Mouse (Mus musculus) G1E (cell line): ENCODE results near the gene Rnase12.

Experiments
- CTCF ChIP-seq: IDR thresholded peaks from 2 replicates; pipeline ENCODE4 v1.5.1; 2012; ENCODE audit warnings: low read depth, low read length, inconsistent platforms, mixed read lengths
- TAL1 ChIP-seq: conservative IDR thresholded peaks from 2 replicates; pipeline ENCODE4 v1.6.1; 2012; ENCODE audit warnings: low read depth, low read length, inconsistent platforms, mixed read lengths

- TF ChIP-seq CTCF (no peak), TAL1 (no peak)
Observed at GRCm38 (mm10) chr14:51104366-51104765, 46.9 kb upstream of the Rnase12 start.
